Mouse (Mus musculus): ENCODE results near the gene Ubtd1. TPM values are rescaled to one million over a fixed set of nuclear protein-coding genes. Genes with fewer than 3 reads are reported as not detected.

The Ubtd1 gene
- 12.0 and 12.5 TPM in 2 replicates for polyA plus RNA-seq (2015; fragmentation: Nextera tagmentation; extraction: Ambion mirVana)

- H3K27me3 ChIP-seq (replicated peaks; ENCODE audit: control insufficient read depth, insufficient read depth, low read length): no peaks in the 10 kb centered on the region
- H3K4me3 ChIP-seq (ENCODE audit: low read depth, low read length): peak within 1 kb of the TSS; percentile 61
- H3K27ac ChIP-seq (ENCODE audit: low read depth, low read length): peak within 1 kb of the TSS; percentile 65
- no peak for TF ChIP-seq CTCF (IDR thresholded peaks at IDR 0.05; ENCODE audit: low read depth)
- no peaks in the 10 kb centered on the region for H3K4me1 ChIP-seq (replicated peaks; ENCODE audit: control insufficient read depth, insufficient read depth, low read length)
- H3K9ac ChIP-seq (ENCODE audit: low read depth, low read length): peak within 1 kb of the TSS; percentile 68
- H3K36me3 ChIP-seq (ENCODE audit: control insufficient read depth, insufficient read depth): no peaks in the 10 kb centered on the region
- ATAC-seq: no peak
- no peaks in the 10 kb centered on the region for H3K9me3 ChIP-seq (ENCODE audit: control insufficient read depth)
- peak within 1 kb of the TSS; percentile 96 for H3K4me2 ChIP-seq (replicated peaks; ENCODE audit: low read depth)
- under 1% methylated on average over 26 of the region's 33 CpGs for WGBS
Observed at GRCm38 (mm10) chr19:41981595-41981927, at the start of gene Ubtd1. TSS of gene Ubtd1 (plus strand) at chr19:41981763.

DNA sequence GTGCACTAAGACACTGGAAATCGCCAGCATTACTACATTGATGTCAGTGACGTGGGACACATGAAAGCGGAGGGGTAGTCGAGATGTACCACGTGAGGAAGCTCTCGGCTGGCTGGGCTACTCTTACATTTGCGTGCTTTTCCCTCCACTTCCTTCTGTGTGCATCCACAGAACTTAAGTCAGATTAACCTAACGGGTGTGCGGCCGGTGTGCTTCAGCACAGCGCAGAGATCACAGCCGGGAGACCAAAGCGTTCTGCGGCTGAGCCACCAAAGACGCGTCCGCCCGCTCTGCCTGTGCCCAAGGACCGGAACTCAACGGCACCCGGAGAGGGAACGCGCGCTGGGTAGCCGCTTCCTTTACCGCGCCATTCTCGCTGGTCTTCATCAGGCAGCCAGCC, 48.9 kb upstream of the Ubtd1 start:
- TF ChIP-seq CTCF (IDR thresholded peaks at IDR 0.05; ENCODE audit: low read depth): no peak
- peak; percentile 14; the same call in 1 of the 2 replicates for ATAC-seq

GRCm38 (mm10) chr19:41933179-41934086, 48.1 kb upstream of the Ubtd1 start, which contains the start of the genes Exosc1 and Zdhhc16:
TSS of gene Exosc1 (minus strand) at chr19:41933423.
TSS of gene Zdhhc16 (plus strand) at chr19:41933480.
- peak within 1 kb of the TSS; percentile 28; the same call in 1 of the 2 replicates for H3K27ac ChIP-seq (ENCODE audit: low read depth, low read length)
- TF ChIP-seq CTCF (IDR thresholded peaks at IDR 0.05; ENCODE audit: low read depth): 0 out of 2 replicates have a peak, but pooled peaks have one; percentile 1
- under 1% methylated on average over 47 of the region's 47 CpGs for WGBS
- H3K4me1 ChIP-seq (replicated peaks; ENCODE audit: control insufficient read depth, insufficient read depth, low read length): peaks cover 5% of the 10 kb centered on the region; the same call in 1 of the 2 replicates
- H3K9ac ChIP-seq (ENCODE audit: low read depth, low read length): peak within 1 kb of the TSS; percentile 67
- peak; percentile 100 for ATAC-seq
- peak within 1 kb of the TSS; percentile 90 for H3K4me2 ChIP-seq (replicated peaks; ENCODE audit: low read depth)
- peaks cover 15% of the 10 kb centered on the region for H3K36me3 ChIP-seq (ENCODE audit: control insufficient read depth, insufficient read depth)
- peak within 1 kb of the TSS; percentile 90 for H3K4me3 ChIP-seq (ENCODE audit: low read depth, low read length)
- H3K9me3 ChIP-seq (ENCODE audit: control insufficient read depth): no peaks in the 10 kb centered on the region
- no peaks in the 10 kb centered on the region for H3K27me3 ChIP-seq (replicated peaks; ENCODE audit: control insufficient read depth, insufficient read depth, low read length)

More for the DNA sequence above, 48.9 kb upstream of the Ubtd1 start:
- Histone ChIP-seq H3K9me3 (ENCODE audit: control insufficient read depth) (no peaks in the 10 kb centered on the region), H3K4me3 (ENCODE audit: low read depth, low read length) (peak overlapping the region; percentile 90), H3K27me3 (replicated peaks; ENCODE audit: control insufficient read depth, insufficient read depth, low read length) (no peaks in the 10 kb centered on the region), H3K36me3 (ENCODE audit: control insufficient read depth, insufficient read depth) (peaks cover 15% of the 10 kb centered on the region), H3K4me1 (replicated peaks; ENCODE audit: control insufficient read depth, insufficient read depth, low read length) (peaks cover 5% of the 10 kb centered on the region; the same call in 1 of the 2 replicates), H3K9ac (ENCODE audit: low read depth, low read length) (peak overlapping the region; percentile 67), H3K4me2 (replicated peaks; ENCODE audit: low read depth) (peak overlapping the region; percentile 90), H3K27ac (ENCODE audit: low read depth, low read length) (peak overlapping the region; percentile 28; the same call in 1 of the 2 replicates)
- WGBS: under 1% methylated on average over 28 of the region's 28 CpGs

- Histone ChIP-seq H3K36me3 (ENCODE audit: control insufficient read depth, insufficient read depth) (peaks cover 19% of the 10 kb centered on the region), H3K9me3 (ENCODE audit: control insufficient read depth) (no peaks in the 10 kb centered on the region), H3K4me1 (replicated peaks; ENCODE audit: control insufficient read depth, insufficient read depth, low read length) (peaks cover 5% of the 10 kb centered on the region; the same call in 1 of the 2 replicates), H3K27me3 (replicated peaks; ENCODE audit: control insufficient read depth, insufficient read depth, low read length) (no peaks in the 10 kb centered on the region), H3K4me3 (ENCODE audit: low read depth, low read length) (peak overlapping the region; percentile 90), H3K4me2 (replicated peaks; ENCODE audit: low read depth) (peak overlapping the region; percentile 90), H3K27ac (ENCODE audit: low read depth, low read length) (no peak overlapping the region), H3K9ac (ENCODE audit: low read depth, low read length) (peak overlapping the region; percentile 67; the same call in 1 of the 2 replicates)
- ATAC-seq: no peak
- WGBS: 23% methylated on average over 6 of the region's 6 CpGs
- TF ChIP-seq CTCF (IDR thresholded peaks at IDR 0.05; ENCODE audit: low read depth): no peak
Observed at GRCm38 (mm10) chr19:41934124-41934523, 47.4 kb upstream of the Ubtd1 start.

GRCm38 (mm10) chr19:41935921-41936320, 45.6 kb upstream of the Ubtd1 start:
- TF ChIP-seq CTCF (IDR thresholded peaks at IDR 0.05; ENCODE audit: low read depth): no peak
- H3K4me1 ChIP-seq (replicated peaks; ENCODE audit: control insufficient read depth, insufficient read depth, low read length): peaks cover 5% of the 10 kb centered on the region; the same call in 1 of the 2 replicates
- no peak overlapping the region for H3K4me3 ChIP-seq (ENCODE audit: low read depth, low read length)
- ATAC-seq: no peak
- no peak overlapping the region for H3K27ac ChIP-seq (ENCODE audit: low read depth, low read length)
- H3K9ac ChIP-seq (ENCODE audit: low read depth, low read length): no peak overlapping the region
- no peaks in the 10 kb centered on the region for H3K9me3 ChIP-seq (ENCODE audit: control insufficient read depth)
- no peak overlapping the region for H3K4me2 ChIP-seq (replicated peaks; ENCODE audit: low read depth)
- 90% methylated on average over 1 of the region's 1 CpGs for whole genome bisulfite sequencing
- no peaks in the 10 kb centered on the region for H3K27me3 ChIP-seq (replicated peaks; ENCODE audit: control insufficient read depth, insufficient read depth, low read length)
- H3K36me3 ChIP-seq (ENCODE audit: control insufficient read depth, insufficient read depth): peaks cover 36% of the 10 kb centered on the region

- Histone ChIP-seq H3K9ac (ENCODE audit: low read depth, low read length) (no peak overlapping the region), H3K36me3 (ENCODE audit: control insufficient read depth, insufficient read depth) (peaks cover 57% of the 10 kb centered on the region), H3K4me3 (ENCODE audit: low read depth, low read length) (no peak overlapping the region), H3K4me1 (replicated peaks; ENCODE audit: control insufficient read depth, insufficient read depth, low read length) (no peaks in the 10 kb centered on the region; the same call in 1 of the 2 replicates), H3K9me3 (ENCODE audit: control insufficient read depth) (no peaks in the 10 kb centered on the region), H3K27me3 (replicated peaks; ENCODE audit: control insufficient read depth, insufficient read depth, low read length) (no peaks in the 10 kb centered on the region), H3K27ac (ENCODE audit: low read depth, low read length) (no peak overlapping the region), H3K4me2 (replicated peaks; ENCODE audit: low read depth) (no peak overlapping the region)
- WGBS: 84% methylated on average over 5 of the region's 5 CpGs
- ATAC-seq: no peak
- no peak for TF ChIP-seq CTCF (IDR thresholded peaks at IDR 0.05; ENCODE audit: low read depth)
Observed at GRCm38 (mm10) chr19:41938539-41938938, 43.0 kb upstream of the Ubtd1 start.

Data from intestine, postnatal 0 days (tissue).